Mouse (Mus musculus) cerebellum, adult 11-12 months (tissue): Measurements from ENCODE around the gene Ckap2l.

ENCODE experiments used
- DNase-seq: peaks from one replicate; pipeline ENCODE4 v3.0.0; 2022

The Ckap2l gene

DNA sequence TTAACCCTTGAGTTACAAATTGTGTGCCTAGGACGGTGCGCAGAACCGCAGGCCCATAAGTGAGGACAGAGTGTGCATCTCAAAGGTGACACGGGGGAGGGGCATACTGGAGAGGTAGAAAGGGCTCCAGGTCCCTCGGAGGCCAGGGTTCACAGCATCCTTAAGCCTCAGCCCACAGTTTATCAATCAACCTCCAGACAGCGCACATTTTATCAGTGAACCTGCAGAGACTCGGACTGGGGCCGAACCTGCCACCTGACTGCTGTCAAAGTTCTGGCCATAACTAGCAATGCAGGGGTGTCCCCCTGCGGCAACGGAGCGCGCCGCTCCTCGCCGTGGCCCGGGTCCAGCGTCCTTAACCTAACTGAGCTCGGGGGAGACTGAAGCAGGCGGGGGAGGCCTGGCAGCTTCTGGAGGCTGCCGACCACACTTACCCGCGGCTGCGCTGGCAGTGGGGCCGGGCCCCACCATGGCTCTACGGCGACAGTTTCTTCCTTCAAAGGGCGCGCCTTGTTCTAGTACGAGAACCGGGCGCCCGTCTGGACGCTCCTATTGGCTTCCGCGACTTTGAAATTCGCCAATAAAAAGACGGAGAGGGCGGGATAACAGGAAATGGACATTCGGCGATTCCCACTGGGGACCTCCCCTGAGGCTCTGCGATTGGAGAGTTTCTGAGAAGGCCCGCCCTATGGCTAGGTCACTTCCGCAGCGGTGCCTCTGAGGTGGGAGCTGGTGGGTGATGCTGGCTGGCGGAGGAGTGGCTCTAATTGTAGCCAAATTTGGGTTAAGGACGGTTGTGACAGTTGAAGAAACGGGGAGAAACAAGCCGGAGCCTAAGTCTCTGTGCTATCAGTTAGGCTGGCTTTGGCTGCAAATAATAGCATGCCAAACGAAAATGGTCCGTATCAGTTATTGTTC, at the start of gene Ckap2l:
Gene Ckap2l, minus strand, starts transcription at position 542 of the 918 bp plus-strand sequence.
- peak; percentile 98 for DNase-seq

DNA sequence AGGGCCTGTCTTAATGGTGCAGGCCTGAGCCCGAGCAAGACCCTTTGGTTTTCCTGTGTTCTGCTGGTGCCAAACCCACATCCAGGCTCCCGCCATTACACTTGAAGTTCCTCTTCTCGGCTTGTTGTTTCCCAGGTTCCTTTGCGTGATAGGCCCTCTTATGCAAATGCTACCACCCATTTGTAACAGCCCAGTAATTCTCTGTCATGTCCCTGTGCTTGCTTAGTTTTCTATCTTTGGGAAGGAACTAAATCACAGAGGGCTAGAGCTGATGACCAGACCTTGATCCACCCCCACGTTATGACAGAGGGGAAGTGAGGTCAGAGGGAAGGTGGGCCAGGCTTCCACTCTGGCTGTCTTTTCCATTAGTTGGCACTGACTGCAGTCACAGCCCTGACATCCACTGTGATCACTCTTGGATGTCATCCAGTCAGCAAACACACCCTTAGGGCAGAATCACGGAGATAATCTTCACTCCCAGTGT, 41.2 kb upstream of the Ckap2l start:
- no peak for DNase-seq

DNA sequence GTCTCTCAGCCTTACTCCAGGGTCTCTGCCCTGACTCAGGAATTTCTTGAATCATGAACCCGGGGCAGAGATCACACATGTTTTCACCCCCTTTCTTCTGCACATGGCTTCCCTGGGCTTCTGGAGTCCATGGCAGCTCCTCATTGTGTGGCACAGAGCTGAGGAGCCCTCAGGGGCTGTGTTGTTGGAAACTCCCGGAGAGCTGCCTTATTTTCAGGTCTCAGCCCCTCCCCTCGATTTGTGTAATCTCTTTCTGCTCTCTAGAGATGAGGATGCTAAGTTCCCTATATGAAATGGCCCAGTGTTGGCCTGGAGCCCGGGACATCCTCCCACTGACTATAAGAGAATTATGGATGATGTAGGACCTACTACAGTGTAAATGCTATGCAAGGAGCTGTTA, 36.5 kb upstream of the Ckap2l start:
- DNase-seq: no peak

DNA sequence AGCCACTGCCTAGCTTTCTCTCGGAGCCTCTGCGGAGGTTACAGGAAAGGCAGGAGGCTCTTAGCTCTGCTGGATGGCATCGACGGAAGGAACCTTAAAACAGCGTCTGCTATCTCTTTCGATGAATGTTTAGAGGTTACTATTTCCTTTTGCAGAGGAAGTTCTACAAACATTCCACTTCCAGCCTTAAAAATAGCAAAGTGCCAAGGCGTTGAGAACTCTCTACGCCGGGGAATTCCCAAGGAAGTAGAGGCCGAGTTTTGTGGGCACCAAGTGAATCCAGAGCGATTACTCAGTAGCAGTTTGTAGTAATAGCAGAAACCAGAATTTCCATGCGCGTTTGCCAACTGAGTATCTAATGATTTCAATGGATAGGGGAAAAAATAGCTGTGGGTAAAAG, 33.5 kb upstream of the Ckap2l start:
- no peak for DNase-seq

DNA sequence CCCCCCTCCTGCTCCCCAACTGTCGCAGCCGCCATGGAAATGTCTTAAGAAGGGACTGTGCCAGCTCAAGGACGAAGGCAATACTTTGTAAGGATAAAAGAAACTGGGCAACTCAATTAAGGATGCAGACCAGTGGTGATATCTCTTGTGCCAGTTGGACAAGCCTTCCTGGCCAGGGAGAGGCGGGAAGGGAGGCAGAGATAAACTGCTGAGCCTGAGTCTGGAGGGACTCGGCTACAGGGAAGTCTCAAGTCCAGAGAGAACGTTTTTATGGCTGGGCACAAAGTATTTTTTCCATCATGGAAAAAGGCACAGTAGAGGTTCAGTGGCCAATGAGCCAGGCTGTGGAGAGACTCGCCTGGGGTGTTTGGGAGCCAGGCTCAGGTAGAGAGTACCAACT, 33.0 kb upstream of the Ckap2l start:
- DNase-seq: no peak

DNA sequence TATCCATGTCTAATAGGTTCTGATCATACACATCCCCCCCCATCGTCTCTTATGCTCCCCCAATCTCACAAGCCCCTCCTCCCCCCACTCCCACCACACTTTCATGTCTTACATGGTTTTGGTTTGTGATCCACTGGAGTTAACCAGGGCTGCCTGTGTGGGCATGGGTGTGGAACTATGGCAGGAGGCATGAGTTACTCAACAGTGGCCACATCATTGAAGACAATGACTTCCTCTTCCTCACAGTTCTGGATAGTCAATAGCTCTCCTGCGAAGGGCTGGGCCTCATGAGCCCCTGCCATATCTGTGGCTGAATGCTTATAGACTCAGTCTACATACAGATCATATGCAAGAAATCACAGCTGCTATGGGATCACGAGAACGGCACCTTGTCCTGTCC, 31.2 kb upstream of the Ckap2l start:
- no peak for DNase-seq

DNA sequence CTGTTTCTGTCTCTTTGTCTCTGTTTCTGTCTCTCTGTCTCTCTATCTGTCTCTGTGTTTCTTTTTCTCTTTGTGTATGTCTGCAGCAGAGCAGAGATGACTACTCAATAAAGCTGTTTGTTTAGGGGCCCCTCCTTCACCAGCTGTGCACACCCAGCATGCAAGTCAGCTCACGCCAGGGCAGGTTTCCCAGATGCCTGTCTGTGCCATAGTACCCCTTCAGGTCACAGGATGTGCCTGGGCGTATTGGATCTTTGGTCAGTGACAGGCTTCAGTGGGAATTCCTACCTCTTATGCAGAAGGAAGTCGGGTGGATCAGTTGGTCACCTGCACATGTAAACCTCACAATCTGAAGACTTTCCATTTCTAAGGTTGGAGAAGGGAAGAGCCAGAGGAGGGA, 27.2 kb upstream of the Ckap2l start:
- no peak for DNase-seq

DNA sequence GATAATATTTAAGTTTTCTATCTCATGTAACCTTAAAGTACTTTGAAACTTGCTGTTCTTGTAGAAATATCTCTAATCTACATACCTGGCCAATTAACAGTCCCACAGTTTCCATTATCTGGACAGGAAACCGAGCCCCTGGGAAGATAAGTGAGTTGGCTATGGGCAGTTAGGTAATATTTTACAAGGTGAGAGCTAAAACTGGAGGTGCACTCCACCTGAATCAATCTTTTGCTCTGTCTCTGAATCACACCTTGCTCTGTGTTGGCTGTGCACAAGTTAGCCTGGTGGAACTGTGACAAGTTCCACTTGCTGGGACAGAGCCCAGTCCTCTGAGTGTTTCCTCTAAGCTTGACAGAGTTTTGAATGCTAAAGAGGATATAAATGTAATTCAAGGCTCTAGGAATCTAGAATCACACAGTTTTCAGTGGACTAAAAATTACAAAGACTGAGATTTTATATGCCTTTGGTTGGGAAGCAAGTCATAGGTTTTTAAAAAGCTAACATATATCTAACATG, 25.2 kb upstream of the Ckap2l start:
- no peak for DNase-seq

DNA sequence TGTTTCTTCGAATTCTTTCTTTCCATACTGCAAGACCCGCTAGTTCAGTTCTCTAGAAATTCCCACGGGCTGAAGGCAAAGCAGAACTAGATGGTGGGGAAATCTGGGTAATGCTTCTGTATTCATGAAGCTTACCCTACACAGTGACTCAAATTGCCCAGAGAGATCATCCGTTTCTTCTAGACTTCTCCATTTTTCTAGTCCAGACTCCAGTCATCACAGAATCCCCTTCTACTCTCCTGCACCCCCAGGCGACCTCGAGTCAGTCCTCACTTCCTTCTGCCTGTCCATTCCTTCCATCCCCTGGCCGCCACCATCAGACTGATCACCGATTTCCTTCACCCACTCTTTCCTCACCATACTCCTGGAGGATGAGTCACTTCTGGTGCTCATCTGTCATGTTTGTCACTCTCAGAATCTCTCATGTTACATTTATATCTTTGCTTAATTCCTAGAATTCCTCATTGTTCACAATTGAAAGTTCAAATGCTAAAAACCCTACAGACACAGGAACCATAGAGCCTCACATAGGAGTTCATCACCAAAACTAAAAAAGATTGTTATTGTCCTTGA, 23.1 kb upstream of the Ckap2l start:
- no peak for DNase-seq

DNA sequence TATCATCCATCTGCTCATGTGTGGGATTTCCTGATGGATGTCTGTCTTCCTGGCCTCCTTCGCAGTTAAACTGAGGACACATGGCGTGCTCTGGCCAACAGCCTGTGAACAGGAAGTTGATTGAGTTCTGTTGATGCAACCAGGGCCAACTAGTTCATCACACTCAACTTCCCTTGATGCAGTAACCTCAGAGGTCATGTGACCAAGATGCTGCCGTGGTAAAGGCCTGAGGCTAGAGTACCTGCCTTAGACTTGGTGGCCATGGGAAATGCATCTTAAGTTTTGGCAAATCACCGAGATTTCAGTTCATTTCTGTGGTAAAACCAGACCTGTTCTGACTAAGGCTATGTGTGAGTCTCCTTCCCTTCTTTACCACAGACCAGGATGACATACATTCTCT, 18.8 kb upstream of the Ckap2l start:
- DNase-seq: no peak

DNA sequence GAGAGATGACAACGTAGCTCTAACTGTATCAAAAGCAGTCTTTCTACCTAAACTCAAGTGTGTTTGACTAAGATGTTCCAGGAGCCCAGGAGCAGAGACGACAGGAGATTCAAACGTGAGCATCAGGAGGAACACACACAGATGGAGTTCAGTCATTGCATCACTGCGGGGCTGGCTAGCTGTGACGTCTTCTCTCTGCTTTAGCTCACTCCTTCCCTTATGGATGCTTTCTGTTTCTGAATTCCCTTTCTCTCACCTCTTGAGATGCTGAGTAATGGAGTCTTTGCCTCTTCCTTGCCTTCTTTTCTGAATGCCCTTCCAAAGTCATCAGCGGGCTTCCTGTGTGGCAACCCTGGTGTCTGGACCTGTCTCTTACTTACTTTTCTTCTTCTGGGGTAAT, 17.9 kb upstream of the Ckap2l start:
- no peak for DNase-seq

DNA sequence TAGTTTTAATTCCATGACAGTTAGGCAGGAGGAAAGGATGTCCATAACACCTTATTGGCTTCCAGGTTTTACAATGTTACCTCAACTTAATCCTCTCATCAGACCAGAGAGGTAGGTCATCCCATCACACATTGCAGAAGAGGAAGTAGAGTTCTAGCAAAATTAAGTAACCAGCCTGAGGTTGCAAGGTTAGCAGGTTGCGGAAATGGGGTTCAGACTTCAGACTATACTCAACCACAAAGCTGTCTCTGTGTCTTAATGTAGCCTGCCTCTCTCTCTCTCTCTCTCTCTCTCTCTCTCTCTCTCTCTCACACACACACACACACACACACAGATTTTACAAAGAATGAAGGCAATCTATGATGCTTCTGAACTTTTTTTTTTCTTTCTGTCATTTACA, 16.9 kb upstream of the Ckap2l start:
- no peak for DNase-seq

DNA sequence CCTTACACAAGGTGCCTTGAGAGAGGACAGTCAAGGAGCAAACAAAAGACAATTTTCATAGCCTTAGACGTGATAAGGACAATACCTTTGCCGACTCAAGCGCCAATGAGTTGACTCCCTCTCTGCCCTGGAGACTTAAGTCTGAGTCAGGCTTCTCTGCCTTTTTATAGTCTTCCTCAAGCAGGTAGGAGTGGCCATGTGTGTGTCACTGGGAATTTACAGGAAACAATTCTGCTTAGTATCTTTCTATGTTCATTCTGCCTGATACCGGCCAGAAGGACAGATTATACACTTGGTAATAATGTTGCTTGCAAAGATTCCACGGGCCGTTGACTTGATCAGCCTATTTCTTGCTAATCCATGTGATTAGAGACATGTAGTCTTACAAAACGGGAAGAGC, 12.8 kb upstream of the Ckap2l start, which contains the start of gene Il1a:
Gene Il1a, minus strand, starts transcription at position 137 of the 400 bp plus-strand sequence.
- DNase-seq: no peak

DNA sequence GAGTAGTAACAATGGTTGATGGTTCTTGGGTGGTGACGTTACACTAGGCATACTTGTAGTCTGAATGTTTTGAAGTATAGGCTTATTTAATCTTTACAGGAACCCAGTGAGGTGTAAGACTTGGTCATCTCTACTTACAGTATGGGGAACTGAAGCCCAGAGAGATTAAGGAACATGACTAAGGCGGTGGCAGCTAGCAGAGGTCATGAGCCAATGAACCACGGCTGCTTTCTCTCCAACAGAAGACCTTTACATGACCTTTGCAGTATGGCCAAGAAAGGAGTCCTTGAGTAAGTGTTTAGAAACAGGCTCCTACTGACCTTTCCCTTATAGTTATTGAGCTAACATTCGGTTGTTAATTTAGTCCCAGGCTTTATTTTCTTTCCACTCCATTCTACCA, 9.0 kb upstream of the Ckap2l start:
- DNase-seq: no peak

DNA sequence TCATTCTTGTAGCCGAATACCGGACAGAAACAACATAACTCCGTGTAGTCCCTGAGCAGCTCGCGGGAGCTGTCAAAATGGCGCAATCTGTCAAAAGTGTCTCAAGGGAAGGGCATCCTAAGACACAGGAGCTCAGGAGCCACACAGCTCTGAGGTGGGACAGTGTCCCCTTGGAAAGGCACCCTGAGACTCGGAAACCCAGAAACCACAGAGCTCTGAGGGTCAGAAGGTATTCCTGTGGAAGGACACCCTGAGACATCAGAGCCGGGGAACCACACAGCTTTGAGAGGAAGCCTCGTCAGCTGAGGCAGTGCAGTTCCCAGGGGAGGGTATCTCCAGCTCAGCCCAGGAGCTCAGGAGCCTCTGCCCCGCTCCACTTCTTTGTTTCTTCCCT, 574 bp upstream of the Ckap2l start:
- DNase-seq: no peak

DNA sequence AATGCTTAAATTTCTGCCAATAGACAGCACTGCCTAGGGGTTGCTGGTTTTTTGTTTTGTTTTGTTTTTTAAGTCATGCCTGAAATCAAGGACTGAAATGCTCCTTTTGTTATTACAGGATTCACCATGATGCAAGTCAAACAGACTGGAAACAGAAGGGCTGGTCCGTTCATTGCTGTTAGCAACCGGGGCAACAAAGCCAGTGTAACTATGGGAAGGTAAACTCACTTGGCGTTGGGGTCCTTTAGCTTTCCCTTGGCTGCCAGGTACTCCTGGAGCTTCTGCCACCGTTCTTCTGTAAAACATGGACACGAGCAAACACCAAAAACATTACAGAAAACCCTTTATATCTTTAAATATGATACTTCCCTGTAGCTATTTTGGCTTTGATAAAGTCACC, 926 bp downstream of the Ckap2l start:
- DNase-seq: no peak

DNA sequence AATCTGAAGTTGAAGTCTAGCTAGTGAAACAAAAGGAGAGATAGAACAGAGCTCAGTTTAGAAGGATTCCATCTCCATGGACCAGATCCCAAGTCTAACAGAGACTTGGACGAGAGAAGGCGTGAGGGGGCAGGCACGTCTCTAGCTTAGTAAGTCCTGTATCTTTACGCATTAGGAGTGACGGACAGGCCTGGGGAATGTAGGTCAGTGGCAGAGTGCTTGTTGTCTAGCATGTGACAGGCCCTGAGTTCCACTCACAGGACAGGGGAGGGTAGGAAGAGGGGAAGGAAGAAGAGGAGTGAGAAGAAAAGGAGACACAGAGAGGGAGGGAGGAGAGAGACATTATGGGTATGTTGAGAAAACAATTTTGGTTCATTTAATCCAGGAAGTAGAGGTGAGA, 1.9 kb downstream of the Ckap2l start:
- DNase-seq: no peak

DNA sequence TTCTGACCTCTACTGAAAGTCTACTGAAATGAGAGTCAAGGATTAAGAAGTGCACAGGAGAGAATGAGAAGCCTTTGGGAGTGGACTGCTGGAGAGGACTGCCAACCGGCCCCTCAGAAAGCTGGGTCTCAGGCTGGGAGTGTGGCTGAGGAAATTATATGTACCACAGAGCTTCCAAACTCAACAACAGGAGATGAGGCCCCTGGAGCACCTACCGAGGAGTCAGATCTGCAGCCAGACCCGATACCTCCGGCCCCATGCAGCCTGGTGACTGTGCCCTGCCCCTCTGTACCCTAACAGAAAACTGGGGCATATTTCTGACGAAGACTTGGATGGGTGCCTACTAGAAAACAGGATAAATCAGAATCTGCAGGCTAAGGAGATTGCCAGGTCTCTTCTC, 23.2 kb downstream of the Ckap2l start:
- no peak for DNase-seq

DNA sequence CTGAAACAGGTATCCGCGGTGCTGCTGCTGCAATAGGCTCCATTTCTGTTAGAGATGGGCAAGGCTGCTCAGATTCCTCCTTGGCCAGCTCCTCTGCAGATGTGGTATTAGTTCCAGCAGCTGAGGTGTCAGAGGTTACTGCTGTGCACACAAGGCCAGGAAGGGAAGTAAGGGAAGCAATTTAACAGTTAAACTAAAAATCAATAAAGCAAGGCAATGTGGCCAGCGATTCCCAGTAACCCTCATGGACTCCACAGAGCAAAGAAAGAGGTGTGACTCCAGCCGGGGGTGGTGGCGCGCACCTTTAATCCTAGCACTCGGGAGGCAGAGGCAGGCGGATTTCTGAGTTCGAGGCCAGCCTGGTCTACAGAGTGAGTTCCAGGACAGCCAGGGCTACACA, 26.4 kb downstream of the Ckap2l start:
- DNase-seq: no peak

DNA sequence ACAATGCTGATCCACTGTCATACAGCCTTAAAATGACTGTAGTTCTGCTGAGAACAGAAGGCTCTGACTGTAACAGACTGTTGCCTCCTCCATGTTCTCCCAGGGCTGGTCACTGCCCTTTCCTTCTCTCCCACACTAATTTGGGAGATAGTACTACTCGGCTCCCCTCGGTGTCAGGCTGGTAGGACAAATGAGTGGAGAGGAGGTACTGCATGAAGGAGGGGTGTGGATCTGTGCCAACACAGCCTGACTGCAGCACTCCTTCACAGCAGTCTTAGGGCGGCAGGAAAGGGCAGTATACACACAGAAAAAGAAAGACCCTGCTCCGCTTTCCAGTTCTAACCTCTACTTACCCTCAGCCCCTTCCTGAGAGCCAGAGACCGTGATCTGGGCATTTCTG, 27.0 kb downstream of the Ckap2l start:
- no peak for DNase-seq

DNA sequence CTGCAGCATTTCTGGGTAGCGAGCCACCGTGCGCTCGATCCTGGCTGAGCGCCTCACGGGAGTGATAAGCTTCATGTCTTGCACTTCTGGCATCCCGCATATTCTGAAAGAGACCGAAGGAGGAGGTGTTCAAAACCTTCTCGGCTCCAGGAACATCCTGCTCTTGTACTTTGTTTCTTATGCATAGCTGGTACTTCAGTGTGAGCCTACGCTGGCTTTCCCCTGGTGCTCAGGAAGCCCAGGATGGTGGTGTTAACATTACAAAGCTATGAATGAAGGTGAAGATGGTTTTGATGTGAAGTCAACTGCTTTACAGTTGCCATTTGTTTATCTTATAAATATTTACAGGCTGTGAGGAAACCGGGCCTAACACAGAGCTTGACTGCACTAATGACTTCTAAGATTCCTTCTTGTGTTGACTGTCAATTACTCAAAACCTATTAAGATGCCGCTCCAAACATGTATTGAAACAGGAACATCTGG, 27.8 kb downstream of the Ckap2l start:
- DNase-seq: no peak

DNA sequence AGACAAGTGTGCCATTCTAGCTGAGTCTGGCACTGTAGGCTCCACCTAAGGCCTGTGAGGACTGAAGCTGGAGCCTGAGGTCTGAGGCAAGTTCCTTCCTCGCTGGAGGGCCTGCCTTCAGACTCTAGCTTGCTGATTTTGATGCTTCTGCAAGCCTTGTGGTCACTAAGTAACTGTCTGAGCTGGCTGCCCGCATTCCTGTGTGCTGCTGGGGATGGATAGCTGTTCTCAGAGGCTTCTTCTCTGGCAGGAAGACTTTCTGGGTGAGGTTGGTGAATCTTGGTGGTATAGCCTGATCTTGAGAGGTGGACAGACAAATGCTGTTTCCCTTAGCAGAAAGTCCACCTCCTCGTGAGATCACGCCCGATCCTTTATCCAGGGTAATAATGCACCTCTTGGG, 29.3 kb downstream of the Ckap2l start:
- no peak for DNase-seq

DNA sequence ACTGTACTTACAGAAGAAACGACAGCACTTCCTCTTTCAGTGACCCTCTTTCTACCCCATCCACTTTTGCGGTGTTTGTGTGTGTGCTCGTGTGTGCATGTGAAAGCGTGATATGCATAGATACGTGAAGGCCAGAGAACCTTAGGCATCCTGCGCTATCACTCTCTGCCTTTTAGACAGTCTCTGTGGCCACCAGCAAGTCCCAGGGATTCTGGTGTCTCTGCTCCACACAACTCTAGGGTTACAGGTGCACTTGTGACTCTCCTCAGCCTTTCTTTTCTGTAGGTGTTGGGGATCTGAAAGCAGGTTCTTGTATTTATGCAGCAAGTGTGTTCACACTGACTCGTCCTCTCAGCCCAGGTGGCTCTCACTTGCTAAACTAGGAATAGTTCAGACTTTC, 31.7 kb downstream of the Ckap2l start:
- no peak for DNase-seq

DNA sequence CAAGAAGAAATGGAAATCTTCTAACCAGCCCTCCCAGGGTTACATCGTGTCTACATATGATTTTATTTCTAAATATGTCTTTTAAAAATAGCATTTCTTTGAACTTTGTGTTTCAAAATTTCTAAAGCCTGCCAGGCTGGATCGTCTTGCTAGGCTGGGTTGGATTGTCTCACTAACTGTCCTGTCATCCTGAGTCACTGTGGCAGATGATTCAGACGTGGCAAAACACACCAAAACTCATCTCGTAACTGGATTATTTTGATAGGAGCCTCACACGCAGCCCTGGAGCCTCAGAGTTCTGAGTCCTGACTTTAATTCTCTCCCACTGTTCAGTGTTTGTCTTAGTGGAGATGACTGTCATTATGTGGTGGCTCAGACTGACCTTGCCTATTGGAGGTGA, 33.9 kb downstream of the Ckap2l start:
- DNase-seq: no peak
